Mouse (Mus musculus): Measurements from ENCODE around the gene Rem1.
A peak's percentile ranks its signal among the peaks of the same experiment; 100 is the strongest.

The Rem1 gene

GRCm38 (mm10) chr2:152626774-152627591 lies at the start of gene Rem1:
Rem1 (plus strand) TSS chr2:152626951.
- peak; percentile 58 for DNase-seq

- DNase-seq, result no peak
Observed at GRCm38 (mm10) chr2:152580107-152580506, 46.6 kb upstream of the Rem1 start, which contains the start of gene Defb19. Defb19 (minus strand) TSS chr2:152580312.

GRCm38 (mm10) chr2:152580612-152581011 lies 46.1 kb upstream of the Rem1 start:
- DNase-seq, result no peak

GRCm38 (mm10) chr2:152586926-152587560 lies 39.7 kb upstream of the Rem1 start:
- peak; percentile 27 for DNase-seq

- DNase-seq, result no peak
Observed at GRCm38 (mm10) chr2:152588450-152588849, 38.3 kb upstream of the Rem1 start.

- DNase-seq, result no peak
Observed at GRCm38 (mm10) chr2:152589021-152589420, 37.7 kb upstream of the Rem1 start.

- DNase-seq, result no peak
Observed at GRCm38 (mm10) chr2:152599299-152599698, 27.5 kb upstream of the Rem1 start, which contains the start of gene Defb45. Defb45 (minus strand) TSS chr2:152599399.

GRCm38 (mm10) chr2:152600076-152600475 lies 26.7 kb upstream of the Rem1 start:
- no peak for DNase-seq

GRCm38 (mm10) chr2:152601275-152601960 lies 25.3 kb upstream of the Rem1 start:
- no peak for DNase-seq

- DNase-seq, result peak; percentile 54
Observed at GRCm38 (mm10) chr2:152604057-152604456, 22.7 kb upstream of the Rem1 start, which contains the start of gene Defb36. Defb36 (plus strand) TSS chr2:152604327.

- peak; percentile 15 for DNase-seq
Observed at GRCm38 (mm10) chr2:152607746-152608145, 19.0 kb upstream of the Rem1 start.

GRCm38 (mm10) chr2:152608719-152609118 lies 18.0 kb upstream of the Rem1 start:
- no peak for DNase-seq

- DNase-seq, result no peak
Observed at GRCm38 (mm10) chr2:152612193-152612592, 14.6 kb upstream of the Rem1 start.

- peak; percentile 84 for DNase-seq
Observed at GRCm38 (mm10) chr2:152615563-152615962, 11.2 kb upstream of the Rem1 start.

GRCm38 (mm10) chr2:152616470-152616869 lies 10.3 kb upstream of the Rem1 start:
- DNase-seq, result no peak

- DNase-seq, result no peak
Observed at GRCm38 (mm10) chr2:152617374-152617773, 9.4 kb upstream of the Rem1 start.

- no peak for DNase-seq
Observed at GRCm38 (mm10) chr2:152620367-152621134, 6.2 kb upstream of the Rem1 start.

GRCm38 (mm10) chr2:152622151-152622550 lies 4.6 kb upstream of the Rem1 start:
- no peak for DNase-seq

- DNase-seq, result no peak
Observed at GRCm38 (mm10) chr2:152622953-152623352, 3.8 kb upstream of the Rem1 start, which contains the start of gene Defb25. Defb25 (minus strand) TSS chr2:152623053.

GRCm38 (mm10) chr2:152624566-152624965 lies 2.2 kb upstream of the Rem1 start:
- no peak for DNase-seq

- DNase-seq, result no peak
Observed at GRCm38 (mm10) chr2:152625256-152625655, 1.5 kb upstream of the Rem1 start.

GRCm38 (mm10) chr2:152628066-152628465 lies 1.3 kb downstream of the Rem1 start:
- DNase-seq, result peak; percentile 42
